Mouse (Mus musculus) urinary bladder, postnatal 4 days (tissue): ENCODE data around the gene Hoxc13.

Experiments
- DNase-seq, 2 experiments: peaks; one replicate each; pipeline ENCODE4 v3.0.0; 2021 to 2022; ENCODE audit warnings: low spot score in 2 of 2

Hoxc13 gene

DNA sequence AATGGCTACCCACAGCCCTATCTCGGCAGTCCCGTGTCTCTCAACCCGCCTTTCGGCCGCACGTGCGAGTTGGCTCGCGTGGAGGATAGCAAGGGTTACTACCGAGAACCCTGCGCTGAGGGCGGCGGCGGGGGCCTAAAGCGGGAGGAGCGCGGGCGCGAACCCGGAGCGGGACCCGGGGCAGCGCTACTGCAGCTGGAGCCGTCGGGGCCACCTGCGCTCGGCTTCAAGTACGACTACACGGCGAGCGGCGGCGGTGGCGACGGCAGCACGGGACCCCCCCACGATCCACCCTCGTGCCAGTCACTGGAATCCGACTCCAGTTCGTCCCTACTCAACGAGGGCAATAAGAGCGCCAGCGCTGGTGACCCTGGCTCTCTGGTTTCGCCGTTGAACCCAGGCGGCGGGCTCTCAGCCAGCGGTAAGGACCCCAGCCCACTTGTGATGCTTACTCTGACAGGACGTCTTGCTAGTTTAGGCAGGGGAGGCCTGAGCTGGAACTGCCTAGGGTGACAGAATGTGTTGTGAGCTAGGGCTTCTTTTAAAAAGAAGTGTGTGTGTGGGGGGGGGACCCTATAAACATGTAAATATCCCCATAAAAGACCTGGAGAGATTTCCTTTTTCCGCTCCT lies 16.2 kb downstream of the Hoxc13 start:
- no peak for DNase-seq

DNA sequence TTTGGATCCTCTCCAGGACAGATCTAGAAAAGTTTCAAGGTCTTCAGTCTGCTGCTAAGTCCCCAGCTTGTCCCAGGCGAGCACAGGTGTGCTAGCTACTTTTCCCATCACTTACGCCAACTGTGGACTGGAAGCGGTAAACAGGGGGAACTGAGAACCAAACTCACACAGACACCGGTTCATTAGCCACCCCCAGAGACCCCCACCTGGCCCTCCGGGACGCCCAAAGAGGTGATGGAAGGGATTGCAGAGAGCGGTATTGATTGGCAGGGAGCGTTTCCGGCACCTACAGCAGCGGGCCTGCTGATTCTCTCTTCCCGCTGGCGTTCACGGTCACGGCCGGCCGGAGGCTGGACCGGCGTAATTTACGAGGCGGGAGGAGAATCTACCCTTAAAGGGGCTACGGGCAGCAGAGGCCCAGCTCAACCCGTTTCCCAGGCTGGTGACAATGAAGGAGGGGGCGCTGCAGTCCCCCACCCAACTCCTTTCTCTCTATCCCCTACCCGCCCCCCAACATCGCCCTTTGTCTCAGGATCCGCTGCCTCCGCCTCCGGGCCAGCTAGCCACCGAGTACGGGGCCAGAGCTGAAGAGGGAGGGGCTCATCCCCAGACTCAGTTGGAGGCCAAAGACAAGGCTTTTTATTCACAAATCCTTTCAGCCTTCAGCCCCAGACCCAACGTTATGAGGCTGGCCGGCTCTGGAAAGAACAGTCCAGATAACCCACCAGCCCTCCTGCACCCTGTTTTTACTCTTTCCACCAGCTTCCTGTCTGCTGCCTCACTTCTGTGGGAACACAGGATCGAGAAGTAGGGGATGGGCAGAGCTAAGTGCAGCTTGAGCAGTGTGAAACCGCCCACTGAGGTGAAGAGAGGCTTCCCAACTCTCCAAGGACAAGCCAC lies 18.6 kb downstream of the Hoxc13 start:
- no peak for DNase-seq

GRCm38 (mm10) chr15:102942739-102943467 lies 22.0 kb downstream of the Hoxc13 start:
- DNase-seq, result no peak

GRCm38 (mm10) chr15:102943468-102943813 lies 22.5 kb downstream of the Hoxc13 start:
- no peak for DNase-seq

GRCm38 (mm10) chr15:102945185-102946077 lies 24.5 kb downstream of the Hoxc13 start:
- DNase-seq, result no peak

DNA sequence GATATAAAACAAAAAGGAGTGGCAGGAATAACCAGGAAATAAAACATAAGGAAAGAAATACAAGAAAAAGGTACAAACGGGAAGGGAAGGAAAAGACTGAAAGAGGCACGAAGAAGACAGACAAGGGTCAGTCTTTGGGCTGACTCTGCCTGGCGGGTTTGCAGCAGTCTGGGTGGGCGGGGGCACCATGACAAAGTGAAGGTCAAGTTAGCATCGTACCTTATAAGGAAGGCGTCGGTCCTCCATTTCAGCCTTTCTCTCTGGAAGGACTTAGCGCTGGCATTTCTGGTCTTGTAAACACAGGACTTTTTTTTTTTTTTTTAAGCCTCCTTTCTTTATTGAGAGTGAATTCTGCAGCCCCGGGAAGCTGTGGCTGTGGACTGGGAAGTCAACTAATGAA lies 26.4 kb downstream of the Hoxc13 start:
- no peak for DNase-seq

DNA sequence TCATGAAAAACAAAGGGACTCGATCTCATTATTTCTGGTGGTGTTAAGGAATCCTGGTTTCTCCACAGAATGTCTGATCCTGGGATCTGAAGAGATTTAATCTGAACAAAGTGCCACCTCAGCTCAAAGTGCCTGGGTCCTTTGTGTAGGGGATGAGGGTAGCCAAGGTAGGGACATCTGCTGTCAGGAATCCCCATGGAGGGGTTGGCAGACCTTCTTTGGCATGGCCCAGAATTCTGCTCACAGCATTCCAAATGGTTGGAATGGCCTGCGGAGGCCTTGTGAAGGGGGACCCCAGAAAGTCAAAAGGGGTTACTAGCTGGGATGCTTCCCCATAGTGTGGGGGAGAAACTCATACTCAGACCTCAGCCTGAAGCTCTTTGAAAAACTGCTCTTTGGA lies 27.9 kb downstream of the Hoxc13 start:
- DNase-seq, result no peak

DNA sequence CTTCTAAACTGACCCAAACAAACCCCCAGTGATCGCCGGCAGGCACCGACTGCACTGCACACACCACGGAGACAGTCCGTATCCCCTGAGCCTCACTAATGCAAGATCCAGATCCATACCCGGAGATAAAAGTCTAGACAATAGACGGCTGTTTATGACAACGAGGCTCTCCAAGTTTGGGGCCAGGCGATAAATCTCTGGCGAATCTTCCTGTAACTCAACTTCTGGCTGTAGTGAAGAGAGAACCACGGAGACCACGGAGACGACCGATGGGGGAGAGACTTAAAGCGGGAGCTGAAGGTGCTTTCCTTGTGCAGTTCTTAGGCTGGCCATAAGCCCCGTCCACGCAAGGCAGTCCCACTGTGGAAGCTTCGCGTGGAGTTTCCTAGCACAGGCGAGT lies 28.8 kb downstream of the Hoxc13 start:
- DNase-seq, result no peak

GRCm38 (mm10) chr15:102950877-102951276 lies 30.0 kb downstream of the Hoxc13 start:
- DNase-seq, result no peak

DNA sequence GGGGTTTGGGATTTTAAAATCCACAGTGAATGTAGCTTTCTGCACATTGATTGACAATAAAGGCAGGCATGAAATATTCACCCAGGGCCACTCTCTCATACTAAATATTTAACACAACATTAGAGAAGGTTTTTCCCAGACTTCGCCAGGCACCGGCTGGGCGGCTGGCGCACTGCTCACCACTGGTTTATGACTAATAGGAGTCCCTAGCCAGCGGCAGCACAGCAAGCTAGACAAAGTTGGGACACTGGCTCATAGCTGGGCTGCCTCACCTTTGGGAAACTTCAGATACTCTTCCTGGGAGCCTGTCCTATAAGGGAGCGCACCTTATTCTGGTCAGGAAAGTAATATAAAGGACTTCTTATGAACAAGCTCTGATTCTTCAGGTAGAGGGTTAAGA lies 32.7 kb downstream of the Hoxc13 start:
- DNase-seq, result no peak

- no peak for DNase-seq
Observed at GRCm38 (mm10) chr15:102954192-102955006, 33.5 kb downstream of the Hoxc13 start, which contains the start of gene Hoxc11. TSS of gene Hoxc11 (plus strand) at chr15:102954427.

DNA sequence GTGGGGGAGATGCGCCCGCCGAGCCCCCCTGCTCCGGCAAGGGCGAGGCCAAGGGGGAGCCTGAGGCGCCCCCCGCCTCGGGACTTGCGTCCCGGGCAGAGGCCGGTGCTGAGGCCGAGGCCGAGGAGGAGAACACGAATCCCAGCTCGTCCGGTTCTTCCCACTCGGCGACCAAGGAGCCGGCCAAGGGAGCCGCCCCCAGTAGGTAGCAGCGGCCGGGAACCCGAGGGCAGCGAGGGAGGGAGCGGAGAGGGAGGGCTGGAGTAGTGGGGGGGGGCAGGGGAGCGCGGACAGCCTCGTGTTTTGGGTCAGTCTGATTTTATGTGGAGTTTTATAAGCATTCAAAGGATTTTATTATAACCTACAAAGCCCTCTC lies 34.1 kb downstream of the Hoxc13 start:
- DNase-seq, result no peak

DNA sequence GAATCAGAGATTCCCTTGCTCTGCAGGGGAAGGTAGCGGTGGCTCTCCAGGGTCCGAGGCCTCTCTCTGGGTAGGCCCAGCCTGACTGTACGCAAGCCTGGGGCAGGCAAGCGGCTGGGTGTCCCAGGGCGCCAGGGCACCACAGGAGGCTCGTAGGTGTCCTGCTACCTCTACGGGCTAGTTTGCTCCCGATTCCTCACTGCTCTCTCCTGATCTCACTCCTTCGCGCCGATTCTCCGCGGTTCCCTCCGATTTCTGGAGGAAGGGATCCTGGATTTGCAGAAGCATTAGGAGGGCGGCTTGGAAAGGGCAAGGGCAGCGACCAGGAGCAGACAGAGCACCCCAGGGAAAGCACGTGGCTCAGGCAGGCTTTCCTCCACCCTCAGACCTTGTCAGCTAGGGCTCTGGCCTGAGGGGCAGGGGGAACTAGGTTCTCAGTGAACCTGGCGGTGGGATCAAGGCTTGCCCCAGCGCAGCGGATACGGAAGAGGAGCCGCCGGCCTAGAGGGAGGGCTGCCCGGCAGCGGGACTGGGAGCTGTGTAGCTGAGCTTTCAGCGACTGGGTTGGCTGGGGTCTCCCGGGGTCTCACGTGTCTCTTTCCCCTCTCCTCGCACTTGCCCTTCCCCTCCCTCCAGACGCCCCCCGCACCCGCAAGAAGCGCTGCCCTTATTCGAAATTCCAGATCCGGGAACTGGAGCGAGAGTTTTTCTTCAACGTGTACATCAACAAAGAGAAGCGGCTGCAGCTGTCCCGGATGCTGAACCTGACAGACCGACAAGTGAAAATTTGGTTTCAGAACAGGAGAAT lies 35.1 kb downstream of the Hoxc13 start:
- no peak for DNase-seq

- no peak for DNase-seq
Observed at GRCm38 (mm10) chr15:102956906-102957305, 36.0 kb downstream of the Hoxc13 start.

DNA sequence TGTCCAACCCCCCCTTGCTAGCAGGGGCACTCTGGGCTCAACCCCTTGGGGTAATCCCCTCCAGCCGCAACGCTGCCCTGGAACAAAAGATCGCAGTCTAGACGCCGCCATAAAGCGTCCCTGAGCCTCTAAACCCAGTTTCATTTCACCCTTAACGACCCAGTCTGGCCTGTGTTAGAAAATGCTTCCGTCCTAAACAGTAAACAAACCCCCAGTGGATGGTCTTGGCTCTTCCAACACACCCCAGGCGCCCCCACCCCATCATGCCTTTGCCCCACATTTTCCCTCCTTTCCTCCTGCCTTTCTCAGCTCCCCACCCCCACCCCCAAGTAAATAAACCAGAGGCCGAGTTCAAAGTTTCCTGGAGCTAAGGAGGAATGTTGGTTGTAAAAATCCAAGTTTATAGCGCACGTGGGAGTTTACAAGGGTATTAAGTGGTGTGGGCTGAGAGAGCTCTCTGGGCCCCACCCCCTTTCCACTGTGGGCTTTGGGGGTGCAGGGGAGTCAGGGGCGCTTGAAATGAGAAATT lies 38.8 kb downstream of the Hoxc13 start:
- no peak for DNase-seq

DNA sequence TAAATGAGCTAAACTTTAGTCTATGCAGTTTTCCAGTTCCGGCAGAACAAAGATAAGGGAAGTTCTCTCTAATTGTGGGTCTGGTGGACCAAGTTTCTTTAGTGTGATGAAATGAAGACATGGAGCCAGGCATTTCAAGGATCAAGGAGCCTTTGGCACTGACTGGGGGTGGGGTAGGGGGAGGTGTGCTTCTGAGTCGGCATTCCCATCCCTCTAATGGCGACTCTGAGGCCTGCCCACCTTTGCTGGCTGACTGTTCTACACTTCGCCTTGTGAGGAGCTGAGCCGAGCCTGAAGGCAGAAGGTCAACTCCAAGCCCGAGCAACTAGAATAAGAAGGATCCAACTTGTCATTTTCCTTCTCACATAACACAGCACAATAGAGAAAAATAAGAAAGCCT lies 40.8 kb downstream of the Hoxc13 start:
- DNase-seq, result no peak

DNA sequence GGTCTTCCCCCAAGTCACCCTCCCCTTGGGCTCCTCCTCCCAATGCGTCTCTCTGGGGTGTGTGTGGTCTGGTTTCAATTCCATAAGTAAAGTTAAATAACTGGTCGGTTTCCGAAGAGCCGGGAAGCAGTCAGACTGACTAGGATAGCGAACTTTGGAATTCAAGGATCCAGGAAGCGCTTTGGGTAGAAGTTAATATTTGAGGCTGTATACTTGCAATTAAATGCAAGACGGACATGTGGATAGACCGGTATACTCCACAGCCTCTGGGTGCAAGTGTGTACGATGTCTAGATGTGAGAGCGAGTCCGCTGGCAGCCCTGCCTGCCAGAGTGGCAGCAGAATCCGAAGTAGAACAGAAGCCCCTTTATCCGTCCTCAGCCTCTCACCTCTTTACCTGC lies 41.6 kb downstream of the Hoxc13 start:
- DNase-seq, result no peak

DNA sequence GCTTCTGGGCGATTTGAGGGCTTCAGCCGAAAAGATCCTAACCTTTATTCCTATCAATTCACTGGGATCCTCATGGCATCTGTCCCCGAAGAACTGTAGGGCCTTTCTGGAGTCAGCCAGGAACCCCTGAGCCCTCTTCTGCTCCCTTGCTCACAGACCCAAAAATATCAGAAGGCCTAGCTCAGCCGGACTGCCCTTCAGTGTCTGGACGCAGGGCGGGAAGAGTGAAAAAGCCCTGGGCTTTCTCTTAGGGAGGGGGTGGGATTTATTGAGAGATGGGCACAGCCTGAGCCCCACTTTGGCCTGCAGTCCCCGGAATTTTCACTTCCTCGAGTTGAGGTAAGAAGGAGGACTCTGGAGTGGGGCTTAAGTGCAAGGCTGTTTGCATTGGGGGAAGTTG lies 42.4 kb downstream of the Hoxc13 start:
- DNase-seq, result no peak
